Mouse (Mus musculus) central nervous system, embryonic 11.5 days (tissue): ENCODE results near the gene Ifit3. TPM values are rescaled to one million over a fixed set of nuclear protein-coding genes. Genes with fewer than 3 reads are reported as not detected.

ENCODE experiments used
- polyA plus RNA-seq: library from polyadenylated mRNA; depleted of rRNA; stranded (reverse); fragments of >200 nt; gene quantifications from 2 replicates; pipeline ENCODE4 v1.2.3, GENCODE M21; 2012; rRNA removed

Ifit3 gene
- 0.38 and 0.45 TPM in 2 replicates for polyA plus RNA-seq

DNA sequence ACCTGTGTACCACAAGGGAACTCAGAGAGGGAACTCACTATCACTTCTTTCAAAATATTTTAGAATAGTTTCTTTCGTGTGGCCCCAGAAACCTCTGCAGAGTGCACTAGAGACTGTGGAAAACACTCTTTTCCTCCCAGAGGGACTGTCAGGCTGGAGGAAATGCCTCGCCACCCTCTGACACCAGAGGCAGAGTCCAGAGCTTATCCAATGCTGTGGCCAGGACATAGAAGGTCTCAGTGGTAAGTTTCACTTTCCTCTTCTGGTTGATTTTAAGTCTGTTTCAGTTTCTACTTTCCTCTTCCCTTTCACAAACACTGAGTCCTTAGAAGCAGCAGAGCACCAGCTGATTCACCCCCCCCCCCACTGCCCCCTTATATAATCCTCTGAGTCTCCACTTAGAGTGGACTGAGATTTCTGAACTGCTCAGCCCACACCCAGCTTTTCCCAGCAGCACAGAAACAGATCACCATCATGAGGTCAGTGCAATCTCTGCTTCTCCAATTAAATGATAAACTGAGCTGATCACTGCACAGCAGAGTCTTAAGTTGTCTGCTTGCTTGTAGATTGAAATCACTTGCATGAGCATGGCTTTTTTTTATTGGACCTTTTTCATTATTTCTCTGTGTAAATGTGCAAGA is at the start of gene Ifit3:
TSS of gene Ifit3 (plus strand) at position 406 of the 641 bp plus-strand sequence.

DNA sequence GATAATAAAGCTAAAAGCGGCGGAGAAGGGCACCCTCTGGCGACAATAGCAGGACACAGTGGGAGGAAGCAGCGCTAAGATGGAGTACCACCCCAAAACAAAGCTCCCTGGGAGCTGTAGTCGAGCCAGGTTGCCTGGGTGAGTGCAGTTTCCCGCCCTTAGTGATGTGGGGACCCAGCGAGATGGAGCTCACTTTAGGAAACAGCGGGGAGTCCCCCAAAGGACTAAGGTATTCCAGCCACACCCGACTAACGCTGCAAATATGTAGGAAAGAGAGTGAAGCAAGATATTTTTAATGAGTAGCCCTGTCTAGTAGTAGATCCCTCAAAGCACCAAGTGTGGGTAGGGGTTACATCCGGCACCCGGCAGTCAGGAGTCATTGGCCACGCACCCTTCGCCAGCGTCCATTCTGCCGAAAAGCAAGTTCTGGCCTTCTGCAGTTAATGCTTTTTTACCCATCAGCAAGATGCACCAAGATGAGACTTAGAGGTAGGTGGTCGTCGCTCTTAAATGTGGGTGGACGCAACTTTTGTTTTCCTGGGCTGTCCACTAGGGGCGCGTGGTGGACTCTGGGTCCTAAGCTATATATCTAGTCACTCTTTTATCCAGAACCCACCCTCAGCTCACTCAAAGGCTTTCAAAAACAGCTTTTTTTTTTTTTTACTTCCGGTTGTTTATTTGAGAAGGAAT is 32.7 kb upstream of the Ifit3 start, which contains the start of gene Ifit2:
TSS of gene Ifit2 (plus strand) at position 161 of the 690 bp plus-strand sequence.

DNA sequence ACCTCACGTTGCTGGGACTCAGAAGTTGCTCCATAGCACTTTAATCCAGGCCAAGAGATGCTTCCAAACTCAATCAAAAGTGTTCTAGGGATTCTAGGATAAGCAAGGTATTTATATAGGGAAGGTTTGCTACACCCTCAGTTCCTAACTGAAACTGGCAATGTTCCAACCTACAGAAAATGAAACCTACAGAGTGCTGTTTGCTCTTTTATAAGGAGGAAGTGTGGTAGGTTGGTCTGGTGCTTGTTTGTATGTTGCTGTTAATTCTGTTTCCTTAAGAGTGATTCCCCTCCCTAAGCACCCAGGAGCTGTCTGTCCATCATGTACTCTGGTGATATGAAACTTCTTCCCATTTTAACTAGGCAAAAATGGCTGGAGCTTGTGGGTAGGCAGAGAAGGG is 18.6 kb downstream of the Ifit3 start, which contains the start of gene Ifit1bl1:
TSS of gene Ifit1bl1 (minus strand) at position 69 of the 400 bp plus-strand sequence.

DNA sequence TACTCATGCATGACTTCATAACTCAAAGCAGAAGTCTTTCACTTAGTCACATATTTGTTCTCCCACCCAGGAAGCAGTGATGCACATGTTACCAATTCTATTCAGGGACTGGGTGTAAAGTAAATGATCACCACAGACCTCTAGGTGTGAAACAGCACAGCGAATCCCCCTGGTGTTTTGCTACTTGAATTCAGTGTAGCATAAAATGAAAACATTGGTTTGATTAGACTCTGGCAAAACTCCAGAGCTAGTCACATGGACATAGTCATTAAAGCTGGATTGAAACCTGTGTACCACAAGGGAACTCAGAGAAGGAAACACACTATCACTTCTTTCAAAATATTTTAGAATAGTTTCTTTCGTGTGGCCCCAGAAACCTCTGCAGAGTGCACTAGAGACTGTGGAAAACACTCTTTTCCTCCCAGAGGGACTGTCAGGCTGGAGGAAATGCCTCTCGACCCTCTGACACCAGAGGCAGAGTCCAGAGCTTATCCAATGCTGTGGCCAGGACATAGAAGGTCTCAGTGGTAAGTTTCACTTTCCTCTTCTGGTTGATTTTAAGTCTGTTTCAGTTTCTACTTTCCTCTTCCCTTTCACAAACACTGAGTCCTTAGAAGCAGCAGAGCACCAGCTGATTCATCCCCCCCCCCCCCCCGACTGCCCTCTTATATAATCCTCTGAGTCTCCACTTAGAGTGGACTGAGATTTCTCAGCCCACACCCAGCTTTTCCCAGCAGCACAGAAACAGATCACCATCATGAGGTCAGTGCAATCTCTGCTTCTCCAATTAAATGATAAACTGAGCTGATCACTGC is 24.1 kb downstream of the Ifit3 start, which contains the start of gene Ifit3b:
TSS of gene Ifit3b (plus strand) at position 734 of the 815 bp plus-strand sequence.

Other genes starting within 250 kb of the Ifit3 start
- gene Ch25h, start 108.4 kb upstream of the Ifit3 start, polyA plus RNA-seq, result 0.30 and 3.5 TPM in 2 replicates
- 10.6 and 19.4 TPM in 2 replicates for gene Lipa, start 56.1 kb upstream of the Ifit3 start, polyA plus RNA-seq
- 1.6 and 3.5 TPM in 2 replicates for gene Ifit2, start 32.8 kb upstream of the Ifit3 start, polyA plus RNA-seq
- 0.23 and 0.25 TPM in 2 replicates for gene Ifit1bl1, start 18.4 kb downstream of the Ifit3 start, polyA plus RNA-seq
- gene Ifit3b, start 24.4 kb downstream of the Ifit3 start, polyA plus RNA-seq, result 0.07 TPM in 1 of 2 replicates, not detected in the other
- 0.07 and 0.11 TPM in 2 replicates for gene Ifit1bl2, start 57.2 kb downstream of the Ifit3 start, polyA plus RNA-seq
- 0.20 and 0.25 TPM in 2 replicates for gene Ifit1, start 57.3 kb downstream of the Ifit3 start, polyA plus RNA-seq
- gene Slc16a12, start 163.8 kb downstream of the Ifit3 start, polyA plus RNA-seq, result 2.0 and 2.2 TPM in 2 replicates